Mouse (Mus musculus): Measurements from ENCODE around the gene Rab27a.

GRCm38 (mm10) chr9:73082291-73083000 is 37.8 kb downstream of the Rab27a start:
- TF ChIP-seq CTCF (conservative IDR thresholded peaks at IDR 0.05; ENCODE audit: low read length) (no peak), NANOG (IDR thresholded peaks at IDR 0.05; ENCODE audit: borderline replicate concordance, low read length) (no peak), POU5F1 (IDR thresholded peaks at IDR 0.05; ENCODE audit: borderline replicate concordance, low read length) (no peak)

Measured in E14TG2a.4 (cell line).